Comparison of ENCODE assay signal across 9 mouse cellular contexts in genomic region chr16:44615172-44615877, GRCm38 (mm10). TPM values are rescaled to one million over a fixed set of nuclear protein-coding genes. Genes with fewer than 3 reads are reported as not detected.
DNase-seq lines count a peak whose midpoint lies in the region; ATAC-seq and TF ChIP-seq lines count a peak whose summit lies in the region.
"Had no signal": no experiment of that assay in that cellular context is flagged by ENCODE, and none has a peak within 500 bp of the region (broad histone marks: within the 10 kb centered on the region; RNA-seq: fewer than 3 reads in every experiment).

No protein-coding gene starts in this region.

- TF ChIP-seq CTCF in heart, postnatal 0 days (IDR thresholded peaks at IDR 0.05; ENCODE audit: low read depth): no peak
- TF ChIP-seq CTCF in brain, embryonic 14.5 days (IDR thresholded peaks at IDR 0.05; ENCODE audit: borderline replicate concordance, extremely low read depth, insufficient read depth, insufficient read length): no peak

- TF ChIP-seq EP300 in heart, postnatal 0 days (IDR thresholded peaks at IDR 0.05; ENCODE audit: low read depth): no peak

- no peak for TF ChIP-seq POLR2A in brain, embryonic 14.5 days (IDR thresholded peaks at IDR 0.05; ENCODE audit: borderline replicate concordance, extremely low read depth, insufficient read depth, insufficient read length, poor library complexity, severe bottlenecking)

- intact Hi-C loops in heart, postnatal 36 days (cut with DNase I): no loop called here

- no peaks in the 10 kb centered on the region for H3K36me3 ChIP-seq in heart, postnatal 0 days (replicated peaks; ENCODE audit: control insufficient read depth, insufficient read depth, low read length)
- H3K36me3 ChIP-seq in forebrain, embryonic 12.5 days (replicated peaks): no peaks in the 10 kb centered on the region
- H3K36me3 ChIP-seq in midbrain, embryonic 13.5 days: no peaks in the 10 kb centered on the region
- H3K36me3 ChIP-seq: G1E had no signal

- ATAC-seq in heart, postnatal 0 days (ENCODE audit: insufficient read depth, low read depth): 0 out of 2 replicates have a peak, but pooled peaks have one; percentile 27
- ATAC-seq in forebrain, embryonic 12.5 days (ENCODE audit: low FRiP score): no peak
- no peak for ATAC-seq in midbrain, embryonic 13.5 days
- ATAC-seq in granulocyte monocyte progenitor cell, adult 5-6 weeks (replicated peaks; ENCODE audit: poor library complexity, severe bottlenecking): no peak

- peaks cover 11% of the 10 kb centered on the region for H3K4me1 ChIP-seq in heart, postnatal 0 days (ENCODE audit: control insufficient read depth, insufficient read depth)
- peaks cover 29% of the 10 kb centered on the region for H3K4me1 ChIP-seq in forebrain, embryonic 12.5 days
- peaks cover 18% of the 10 kb centered on the region for H3K4me1 ChIP-seq in midbrain, embryonic 13.5 days (replicated peaks)

- no peak overlapping the region for H3K4me3 ChIP-seq in heart, postnatal 0 days (ENCODE audit: low read depth, low read length)
- H3K4me3 ChIP-seq in forebrain, embryonic 12.5 days (replicated peaks): no peak overlapping the region
- no peak overlapping the region for H3K4me3 ChIP-seq in midbrain, embryonic 13.5 days (replicated peaks)

- WGBS in heart, postnatal 0 days: 37% methylated on average over 9 of the region's 9 CpGs
- WGBS in forebrain, embryonic 12.5 days: 47% methylated on average over 9 of the region's 9 CpGs
- 69% methylated on average over 9 of the region's 9 CpGs for WGBS in midbrain, embryonic 13.5 days

- H3K27me3 ChIP-seq in heart, postnatal 0 days (ENCODE audit: control insufficient read depth, insufficient read depth, low read length): no peaks in the 10 kb centered on the region
- 0 out of 2 replicates have a peak, but pooled peaks cover under 1% of the 10 kb centered on the region for H3K27me3 ChIP-seq in forebrain, embryonic 12.5 days
- H3K27me3 ChIP-seq in midbrain, embryonic 13.5 days: no peaks in the 10 kb centered on the region

- H3K9me3 ChIP-seq in heart, postnatal 0 days (replicated peaks; ENCODE audit: control insufficient read depth, low read length): no peaks in the 10 kb centered on the region
- no peaks in the 10 kb centered on the region for H3K9me3 ChIP-seq in forebrain, embryonic 12.5 days
- H3K9me3 ChIP-seq in midbrain, embryonic 13.5 days: no peaks in the 10 kb centered on the region
- H3K9me3 ChIP-seq: G1E had no signal

- no peak overlapping the region for H3K9ac ChIP-seq in heart, postnatal 0 days (replicated peaks; ENCODE audit: low read depth, low read length)
- no peak overlapping the region for H3K9ac ChIP-seq in forebrain, embryonic 12.5 days
- no peak overlapping the region for H3K9ac ChIP-seq in midbrain, embryonic 13.5 days (replicated peaks)

- H3K27ac ChIP-seq in heart, postnatal 0 days (ENCODE audit: low read depth): no peak overlapping the region
- H3K27ac ChIP-seq in forebrain, embryonic 12.5 days: peak overlapping the region; percentile 81; the same call in 1 of the 2 replicates
- H3K27ac ChIP-seq in midbrain, embryonic 13.5 days: peak overlapping the region; percentile 8; the same call in 1 of the 2 replicates

- H3K4me2 ChIP-seq in heart, postnatal 0 days (ENCODE audit: low read depth, low read length): no peak overlapping the region
- peak overlapping the region; percentile 26; the same call in 1 of the 2 replicates for H3K4me2 ChIP-seq in forebrain, embryonic 12.5 days
- H3K4me2 ChIP-seq in midbrain, embryonic 13.5 days (replicated peaks): no peak overlapping the region

- peak; percentile 23 for DNase-seq in heart, postnatal 0 days (ENCODE audit: low spot score)
- DNase-seq in heart, postnatal 36 days: no peak
- peak; percentile 43 for DNase-seq in brain, embryonic 14.5 days (ENCODE audit: low read depth)
- no peak for DNase-seq in gastrocnemius, postnatal 25 days
- no peak for DNase-seq in frontal cortex, postnatal 10 days (ENCODE audit: low spot score in 2 of 2)

RNA-seq across cellular contexts. Expression of gene Boc, which starts 56.6 kb away (rescaled TPM):
- total RNA-seq in heart, postnatal 0 days (2014; rRNA removed; ENCODE audit: low replicate concordance): 9.8 TPM in 2 replicates
- 2.6 and 3.1 TPM in 2 replicates for polyA plus RNA-seq in heart, postnatal 0 days (2015; fragmentation: Nextera tagmentation; extraction: Ambion mirVana)
- total RNA-seq in heart, postnatal 36 days (2021): 1 to 10 TPM; 4.8 to 5.9 TPM
- polyA plus RNA-seq in brain, embryonic 14.5 days (2012; rRNA removed): 20.2 and 20.5 TPM in 2 replicates
- polyA plus RNA-seq in forebrain, embryonic 12.5 days (2016; fragmentation: Nextera tagmentation; extraction: Ambion mirVana): 28.3 and 31.0 TPM in 2 replicates
- 22.5 and 27.3 TPM in 2 replicates for polyA plus RNA-seq in midbrain, embryonic 13.5 days (2015; fragmentation: Nextera tagmentation; extraction: Ambion mirVana)
- 0.30 TPM in 1 of 2 replicates, not detected in the other for total RNA-seq in granulocyte monocyte progenitor cell, adult 5-6 weeks (2014; fragmentation: Nextera tagmentation)
- 0.05 and 0.47 TPM in 2 replicates for total RNA-seq in granulocyte monocyte progenitor cell, adult 5-6 weeks (2017)
- 1 to 10 TPM; 4.0 to 5.7 TPM for total RNA-seq in gastrocnemius, postnatal 25 days (2021)
- total RNA-seq: G1E had no signal
- polyA plus RNA-seq: G1E had no signal

Comparison
In these comparisons a context has a peak if more than half of its experiments do, and no peak if none do; other contexts are left out.
1. DNase-seq: peak in heart, postnatal 0 days (single experiment) and brain, embryonic 14.5 days (single experiment); none in heart, postnatal 36 days (0 of 2), gastrocnemius, postnatal 25 days (single experiment) and frontal cortex, postnatal 10 days (0 of 2).